9 mouse cellular contexts compared by ENCODE assay signal in genomic region chr2:76283378-76284132, GRCm38 (mm10). TPM values are rescaled to one million over a fixed set of nuclear protein-coding genes. Genes with fewer than 3 reads are reported as not detected.
DNase-seq lines count a peak whose midpoint lies in the region; ATAC-seq and TF ChIP-seq lines count a peak whose summit lies in the region.
"Had no signal": no experiment of that assay in that cellular context is flagged by ENCODE, and none has a peak within 500 bp of the region (broad histone marks: within the 10 kb centered on the region; RNA-seq: fewer than 3 reads in every experiment).

No protein-coding gene starts in this region.

- H3K4me2 ChIP-seq in forebrain, embryonic 13.5 days = no peak overlapping the region
- H3K4me2 ChIP-seq in forebrain, embryonic 12.5 days = no peak overlapping the region
- no peak overlapping the region for H3K4me2 ChIP-seq in neural tube, embryonic 15.5 days
- H3K4me2 ChIP-seq: heart, embryonic 13.5 days had no signal

- intact Hi-C loops in heart, postnatal 10 days (cut with DNase I) = no loop called here
- intact Hi-C loops in left cerebral cortex, postnatal 4 days (cut with DNase I) = no loop called here

- H3K4me3 ChIP-seq in forebrain, embryonic 13.5 days = no peak overlapping the region
- no peak overlapping the region for H3K4me3 ChIP-seq in forebrain, embryonic 12.5 days (replicated peaks)
- no peak overlapping the region for H3K4me3 ChIP-seq in neural tube, embryonic 15.5 days (replicated peaks)
- H3K4me3 ChIP-seq: heart, embryonic 13.5 days had no signal

- ATAC-seq in forebrain, embryonic 13.5 days = peak; percentile 88
- ATAC-seq in forebrain, embryonic 12.5 days (ENCODE audit: low FRiP score) = no peak
- no peak for ATAC-seq in neural tube, embryonic 15.5 days (ENCODE audit: low FRiP score)

- TF ChIP-seq CTCF in brain, embryonic 14.5 days (IDR thresholded peaks at IDR 0.05; ENCODE audit: borderline replicate concordance, extremely low read depth, insufficient read depth, insufficient read length) = no peak

- no peak overlapping the region for H3K9ac ChIP-seq in forebrain, embryonic 13.5 days
- H3K9ac ChIP-seq in forebrain, embryonic 12.5 days = no peak overlapping the region
- no peak overlapping the region for H3K9ac ChIP-seq in neural tube, embryonic 15.5 days (replicated peaks)
- H3K9ac ChIP-seq: heart, embryonic 13.5 days had no signal

- H3K36me3 ChIP-seq in forebrain, embryonic 13.5 days (ENCODE audit: poor library complexity, severe bottlenecking) = no peaks in the 10 kb centered on the region
- no peaks in the 10 kb centered on the region for H3K36me3 ChIP-seq in forebrain, embryonic 12.5 days (replicated peaks)
- no peaks in the 10 kb centered on the region for H3K36me3 ChIP-seq in neural tube, embryonic 15.5 days
- H3K36me3 ChIP-seq: heart, embryonic 13.5 days had no signal

- peak overlapping the region; percentile 25 for H3K27ac ChIP-seq in forebrain, embryonic 13.5 days
- no peak overlapping the region for H3K27ac ChIP-seq in forebrain, embryonic 12.5 days
- H3K27ac ChIP-seq in neural tube, embryonic 15.5 days (replicated peaks) = no peak overlapping the region
- H3K27ac ChIP-seq: heart, embryonic 13.5 days had no signal

- peak; percentile 94 for DNase-seq in brain, embryonic 14.5 days (ENCODE audit: low read depth)
- DNase-seq in heart, postnatal 10 days = peak; percentile 73 to 76
- DNase-seq in left cerebral cortex, postnatal 4 days = peak; percentile 92
- no peak for DNase-seq in spleen, adult 18-20 months
- DNase-seq in testis, postnatal 10 days (ENCODE audit: low spot score) = no peak

- H3K9me3 ChIP-seq in forebrain, embryonic 13.5 days (replicated peaks) = no peaks in the 10 kb centered on the region
- no peaks in the 10 kb centered on the region for H3K9me3 ChIP-seq in forebrain, embryonic 12.5 days
- no peaks in the 10 kb centered on the region for H3K9me3 ChIP-seq in neural tube, embryonic 15.5 days (replicated peaks)

- no peaks in the 10 kb centered on the region for H3K27me3 ChIP-seq in forebrain, embryonic 13.5 days
- no peaks in the 10 kb centered on the region for H3K27me3 ChIP-seq in forebrain, embryonic 12.5 days
- H3K27me3 ChIP-seq in neural tube, embryonic 15.5 days (replicated peaks) = no peaks in the 10 kb centered on the region
- H3K27me3 ChIP-seq: heart, embryonic 13.5 days had no signal

- 0 out of 2 replicates have a peak, but pooled peaks cover 7% of the 10 kb centered on the region for H3K4me1 ChIP-seq in forebrain, embryonic 13.5 days
- no peaks in the 10 kb centered on the region for H3K4me1 ChIP-seq in forebrain, embryonic 12.5 days
- peaks cover 6% of the 10 kb centered on the region; the same call in 1 of the 2 replicates for H3K4me1 ChIP-seq in neural tube, embryonic 15.5 days

- 61% methylated on average over 6 of the region's 6 CpGs for WGBS in forebrain, embryonic 13.5 days
- 88% methylated on average over 6 of the region's 6 CpGs for WGBS in forebrain, embryonic 12.5 days
- WGBS in neural tube, embryonic 15.5 days = 76% methylated on average over 6 of the region's 6 CpGs

- no peak for TF ChIP-seq POLR2A in brain, embryonic 14.5 days (IDR thresholded peaks at IDR 0.05; ENCODE audit: borderline replicate concordance, extremely low read depth, insufficient read depth, insufficient read length, poor library complexity, severe bottlenecking)

RNA-seq across cellular contexts. Expression of gene Pde11a, which starts 55.0 kb away (rescaled TPM):
- polyA plus RNA-seq in forebrain, embryonic 13.5 days (2015; fragmentation: Nextera tagmentation; extraction: Ambion mirVana) = 0.21 and 0.31 TPM in 2 replicates
- 0.08 and 0.21 TPM in 2 replicates for polyA plus RNA-seq in forebrain, embryonic 12.5 days (2016; fragmentation: Nextera tagmentation; extraction: Ambion mirVana)
- polyA plus RNA-seq in brain, embryonic 14.5 days (2012; rRNA removed) = 0.37 and 0.53 TPM in 2 replicates
- under 1 TPM; 0.14 to 0.25 TPM for total RNA-seq in heart, postnatal 10 days (2021)
- total RNA-seq in left cerebral cortex, postnatal 4 days (2021) = 1 to 10 TPM; 1.4 to 2.2 TPM
- 2.9 and 3.1 TPM in 2 replicates for polyA plus RNA-seq in neural tube, embryonic 15.5 days (2015; fragmentation: Nextera tagmentation; extraction: Ambion mirVana)

Comparison
In these comparisons a context has a peak if more than half of its experiments do, and no peak if none do; other contexts are left out.
1. DNase-seq: peak in brain, embryonic 14.5 days (single experiment), heart, postnatal 10 days (2 of 2) and left cerebral cortex, postnatal 4 days (single experiment); none in spleen, adult 18-20 months (0 of 2) and testis, postnatal 10 days (single experiment).